Mouse (Mus musculus) yolk sac, embryonic 10.5 days (tissue): Measurements from ENCODE around the gene Lcat.
"Not testable (repeated sequence)": the region's sequence is repeated elsewhere in the genome, so short reads cannot be mapped to it uniquely, and the experiment has no call there.

Experiments
- DNase-seq: peaks from one replicate; pipeline ENCODE4 v3.0.0-alpha.2; 2017; ENCODE audit warnings: low spot score

Gene Lcat

DNA sequence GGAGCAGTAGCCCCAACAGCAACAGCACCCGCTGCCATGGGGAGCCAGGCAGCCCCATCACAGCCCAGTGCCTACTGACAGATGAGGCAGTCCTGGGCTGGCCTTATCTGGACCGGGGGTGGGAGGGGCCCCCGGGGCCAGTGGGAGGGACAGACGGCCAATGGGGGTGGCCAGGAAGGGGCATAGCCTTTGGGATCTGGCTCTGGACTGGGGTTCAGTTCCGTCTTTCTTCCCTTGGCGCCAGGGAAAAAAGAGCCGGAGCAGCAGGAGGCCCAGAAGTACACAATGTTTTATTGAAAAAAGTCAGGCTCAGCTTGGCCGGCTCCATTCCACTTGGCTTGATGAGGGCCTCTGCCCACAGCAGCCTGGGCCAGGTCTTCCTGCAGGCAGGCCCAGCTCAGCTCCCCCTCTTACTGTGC lies at the start of gene Lcat:
Gene Lcat (minus strand): TSS at position 62 of the 419 bp plus-strand sequence.
- no peak for DNase-seq

DNA sequence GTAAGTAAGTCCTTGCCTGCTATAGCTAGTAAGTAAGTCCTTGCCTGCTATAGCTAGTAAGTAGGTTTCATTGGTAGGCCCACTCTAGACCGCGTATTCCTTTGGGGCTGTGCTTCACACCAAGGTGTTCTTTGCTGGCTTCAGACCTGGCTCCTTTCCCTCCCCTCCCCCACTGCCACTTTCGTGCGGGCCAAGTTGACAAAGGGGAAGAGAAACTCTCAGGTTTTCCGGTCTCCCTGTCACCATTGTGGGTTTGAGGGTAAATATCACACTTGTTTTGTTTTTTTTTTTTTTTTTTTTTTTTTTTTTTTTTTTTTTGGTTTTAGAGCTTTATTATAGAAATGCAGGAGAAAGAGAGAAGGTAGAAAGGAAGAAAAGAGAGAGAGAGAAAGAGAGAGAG lies 49.3 kb upstream of the Lcat start:
- DNase-seq = no peak

DNA sequence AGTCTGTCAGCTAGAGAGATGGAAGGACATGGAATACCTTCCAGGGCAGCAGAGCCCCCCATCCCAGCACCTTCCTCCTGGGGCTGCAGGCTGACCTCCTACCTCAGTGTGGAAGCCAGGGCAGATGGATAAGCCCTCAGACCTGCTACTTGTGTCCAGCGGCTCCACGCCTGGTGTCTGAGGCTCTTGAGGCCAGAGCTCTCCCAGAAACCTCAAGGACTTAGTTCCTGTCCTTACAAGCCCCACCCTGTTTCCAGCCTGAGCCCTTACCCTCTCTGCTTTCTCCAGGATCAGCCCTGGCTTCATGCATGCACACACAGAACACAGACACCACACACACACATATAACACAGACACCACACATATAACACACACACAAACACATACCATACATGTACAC lies 48.4 kb upstream of the Lcat start:
- no peak for DNase-seq

DNA sequence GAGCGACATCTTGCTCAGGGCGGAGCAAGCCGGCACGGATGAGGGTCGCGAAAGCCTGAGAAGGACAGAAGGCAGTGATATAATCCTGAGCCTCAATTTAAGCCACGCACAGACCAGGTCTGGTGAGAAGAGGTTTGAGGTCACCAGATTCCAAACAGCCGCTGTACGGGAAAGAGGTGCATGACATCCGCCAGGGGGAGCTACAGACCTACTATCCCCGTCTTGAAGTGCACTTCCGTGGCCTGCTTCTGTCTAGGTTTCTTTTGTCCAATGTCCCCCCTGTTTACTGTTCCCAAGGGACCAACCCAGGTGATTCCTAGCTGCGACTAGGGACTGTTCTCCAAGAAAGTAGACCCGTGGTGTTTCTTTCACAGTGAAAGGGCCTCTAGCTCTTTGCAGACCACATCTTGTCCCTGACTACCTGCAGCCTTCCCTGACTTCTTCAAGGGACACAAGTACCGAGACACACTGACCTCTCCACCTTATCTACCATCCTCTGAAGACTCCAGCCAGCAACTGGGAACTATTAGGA lies 47.7 kb upstream of the Lcat start, which contains the start of gene Dus2:
Gene Dus2 (plus strand): TSS at position 482 of the 532 bp plus-strand sequence.
- DNase-seq = peak; percentile 81

DNA sequence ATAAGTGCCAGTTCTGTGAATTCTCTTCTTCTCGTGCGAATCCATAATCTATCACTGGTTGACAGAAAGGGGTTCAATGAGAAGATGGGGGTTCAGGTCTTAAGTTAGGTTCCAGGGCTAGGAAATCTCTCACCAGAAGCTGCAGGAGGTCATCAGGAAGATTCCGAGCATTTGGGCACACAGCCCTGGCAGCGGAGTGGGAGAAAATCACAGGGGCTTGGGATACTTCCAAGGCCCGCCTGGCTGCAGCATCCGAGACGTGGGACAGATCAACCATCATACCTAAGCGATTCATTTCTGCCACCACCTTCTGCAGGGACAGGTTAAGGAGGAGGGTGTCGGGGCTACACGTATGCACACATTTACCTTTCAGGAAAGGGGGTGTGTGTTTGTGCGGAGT lies 45.4 kb upstream of the Lcat start:
- no peak for DNase-seq

DNA sequence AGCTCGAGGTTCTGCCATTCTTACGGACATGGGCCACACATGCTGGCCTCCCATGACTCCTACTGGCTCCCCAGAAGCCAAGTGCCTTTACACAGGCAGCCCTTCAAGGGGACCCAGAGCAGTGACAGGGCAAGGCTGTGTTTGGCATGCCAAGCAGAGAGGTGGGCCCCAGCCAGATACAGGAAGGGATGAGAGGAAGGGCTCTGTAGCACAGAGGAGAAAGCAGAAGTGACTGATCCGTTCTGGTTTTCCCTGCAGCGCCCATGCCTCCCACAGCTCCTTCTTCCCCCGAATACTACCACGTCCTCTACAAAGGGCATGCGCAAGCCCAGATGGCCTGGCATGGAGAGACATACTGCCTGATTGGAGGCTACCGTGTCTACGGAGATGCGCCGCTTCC lies 40.2 kb upstream of the Lcat start:
- not testable (repeated sequence) for DNase-seq

DNA sequence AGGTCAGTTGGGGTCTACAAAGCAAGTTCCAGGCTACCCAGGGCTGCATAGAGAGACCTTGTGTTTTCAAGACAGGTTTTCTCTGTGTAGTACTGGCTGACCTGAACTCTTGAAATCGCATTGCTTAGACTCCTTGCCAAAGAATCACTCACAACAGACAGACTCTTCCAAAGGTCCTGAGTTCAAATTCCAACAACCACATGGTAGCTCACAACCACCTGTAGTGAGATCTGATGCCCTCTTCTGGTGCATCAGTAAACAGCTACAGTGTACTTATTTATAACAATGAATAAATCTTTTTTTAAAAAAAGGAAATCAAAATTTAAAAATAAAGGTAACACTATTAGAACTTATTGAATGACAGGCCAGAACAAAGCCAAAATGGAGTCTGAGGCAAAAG lies 38.0 kb upstream of the Lcat start:
- no peak for DNase-seq

DNA sequence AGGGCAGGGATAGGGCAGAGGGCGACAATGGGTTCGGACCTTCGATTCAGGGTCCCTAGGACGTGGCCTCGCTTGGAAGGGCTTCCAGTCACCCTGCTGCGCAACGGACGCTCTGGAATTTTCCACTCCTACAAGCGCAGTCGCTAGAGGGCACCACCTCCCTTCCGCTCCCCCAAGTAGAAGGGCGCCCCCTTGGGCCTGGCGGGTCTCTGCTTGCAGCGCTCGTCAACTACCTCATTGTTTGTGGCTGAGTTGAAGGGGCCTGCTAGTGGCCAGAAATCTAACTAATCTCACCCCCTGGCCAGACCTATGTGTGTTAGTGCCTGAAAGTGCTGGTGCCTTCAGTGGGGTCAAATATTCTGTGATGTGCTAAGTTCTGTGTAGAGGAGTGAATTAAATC lies 36.1 kb upstream of the Lcat start, which contains the start of gene Dpep3:
Gene Dpep3 (minus strand): TSS at position 105 of the 400 bp plus-strand sequence.
- no peak for DNase-seq

DNA sequence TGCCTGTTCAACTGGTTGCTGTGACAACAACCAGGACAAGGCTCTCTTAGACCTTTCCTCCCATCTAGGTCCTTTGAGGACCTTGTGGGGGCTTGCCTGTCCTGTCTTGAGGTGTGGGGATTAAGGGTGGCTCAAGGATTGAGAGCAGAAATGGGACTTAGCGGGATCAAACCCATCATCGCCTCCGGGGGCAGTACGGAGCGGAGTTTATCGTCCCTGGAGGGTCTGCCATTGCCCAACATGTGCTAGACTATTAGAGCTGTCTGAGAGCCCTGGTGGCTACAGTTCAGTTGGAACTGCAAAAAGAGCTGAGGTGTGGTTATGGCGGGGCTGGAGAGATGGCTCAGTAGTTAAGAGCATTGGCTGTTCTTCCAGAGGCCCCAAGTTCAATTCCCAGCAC lies 32.2 kb upstream of the Lcat start:
- DNase-seq = no peak

DNA sequence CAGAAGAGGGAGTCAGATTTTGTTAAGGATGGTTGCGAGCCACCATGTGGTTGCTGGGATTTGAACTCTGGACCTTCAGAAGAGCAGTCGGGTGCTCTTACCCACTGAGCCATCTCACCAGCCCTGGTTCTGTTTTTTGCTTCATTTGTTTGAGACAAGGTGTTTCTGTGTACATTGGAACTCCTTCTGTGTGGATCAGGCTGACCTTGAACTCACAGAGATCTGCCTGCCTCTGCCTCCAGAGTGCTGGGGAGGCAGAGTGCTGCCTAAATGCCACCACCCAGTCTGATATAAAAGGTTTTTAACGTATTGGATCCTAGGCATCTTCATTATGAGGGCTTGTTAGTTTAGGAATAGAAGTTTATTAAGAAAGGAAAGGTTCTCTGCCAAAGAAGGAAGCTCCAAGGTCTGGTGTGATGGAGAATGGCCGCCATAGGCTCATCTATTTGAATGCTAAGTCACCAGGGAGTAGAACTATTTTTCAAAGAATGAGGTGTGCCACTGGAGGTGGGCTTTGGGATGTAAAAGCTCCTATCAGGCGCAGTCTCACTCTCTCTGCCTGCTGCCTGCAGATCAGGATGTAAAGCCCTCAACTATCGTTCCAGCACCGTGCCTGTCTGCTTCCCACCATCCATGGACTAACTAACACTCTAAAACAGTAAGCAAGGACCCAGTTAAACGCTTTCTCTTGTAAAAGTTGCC lies 28.0 kb upstream of the Lcat start:
- DNase-seq = no peak

DNA sequence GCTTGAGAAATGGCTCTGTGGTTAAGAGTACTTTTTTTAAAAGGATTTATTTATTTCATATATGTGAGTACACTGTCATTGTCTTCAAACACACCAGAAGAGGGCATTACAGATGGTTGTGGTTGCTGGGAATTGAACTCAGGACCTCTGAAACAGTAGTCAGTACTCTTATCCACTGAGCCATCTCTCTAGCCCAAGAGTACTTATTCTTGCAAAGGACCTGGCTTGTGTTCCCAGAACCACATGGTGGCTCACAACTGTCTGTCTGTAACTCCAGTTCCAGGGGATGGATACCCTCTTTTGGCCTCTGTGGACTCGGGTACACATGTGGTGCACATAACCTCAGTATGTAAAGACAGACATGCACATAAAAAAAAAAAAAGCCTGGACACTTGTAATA lies 26.2 kb upstream of the Lcat start:
- DNase-seq = no peak

DNA sequence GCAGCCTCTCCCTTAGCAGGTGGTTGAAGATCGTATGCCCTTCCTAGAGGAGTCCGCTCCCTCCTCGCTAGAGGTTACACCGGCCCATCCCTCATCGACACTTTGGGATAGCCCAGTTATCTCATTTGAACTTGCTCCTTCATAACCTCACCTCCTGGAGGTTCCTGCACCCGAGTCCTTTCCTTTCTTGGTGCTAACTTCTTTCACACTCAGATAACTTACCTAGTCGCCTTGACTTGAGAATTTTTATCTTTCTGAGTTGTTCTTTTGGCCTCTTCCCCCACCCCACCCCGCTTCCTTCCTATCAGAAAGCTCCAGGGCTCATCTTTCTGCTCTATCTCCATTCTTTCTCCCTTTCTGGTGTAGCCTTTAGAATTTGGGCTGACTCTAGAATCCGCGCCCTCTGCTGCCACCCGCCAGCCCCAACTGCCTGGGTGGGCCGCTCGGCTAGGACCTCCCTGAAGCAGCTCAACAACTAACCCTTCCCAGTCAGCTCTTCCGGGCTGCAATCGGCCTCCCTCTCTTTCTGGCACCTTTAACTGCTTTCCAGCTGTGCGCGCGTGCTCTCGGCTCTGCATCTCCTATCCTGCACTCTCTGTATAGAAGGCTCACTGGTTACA lies 23.6 kb upstream of the Lcat start:
- DNase-seq = peak; percentile 29

DNA sequence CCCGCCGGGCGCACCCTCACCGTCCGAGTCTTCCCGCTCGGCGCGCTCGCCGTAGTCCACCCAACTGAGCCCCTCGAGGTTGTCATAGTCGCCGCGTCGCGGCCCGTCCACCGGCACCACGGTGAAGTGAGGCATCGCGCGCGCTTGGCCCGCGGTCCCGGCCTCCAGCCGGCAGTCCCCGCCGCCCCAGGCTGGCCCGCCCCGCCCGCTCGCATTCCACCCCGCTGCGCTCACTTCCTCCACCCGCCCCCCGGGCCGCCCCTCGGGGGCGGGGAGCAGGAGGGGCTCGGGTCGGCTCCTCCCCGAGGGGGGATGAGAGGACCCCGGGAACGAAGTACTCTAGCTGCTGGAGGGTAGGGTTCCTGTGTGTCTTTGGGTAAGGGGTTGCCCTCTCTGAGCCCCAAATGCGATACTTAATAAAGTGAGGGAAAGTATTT lies 22.7 kb upstream of the Lcat start, which contains the start of gene Slc12a4:
Gene Slc12a4 (minus strand): TSS at position 193 of the 437 bp plus-strand sequence.
- DNase-seq = peak; percentile 88

DNA sequence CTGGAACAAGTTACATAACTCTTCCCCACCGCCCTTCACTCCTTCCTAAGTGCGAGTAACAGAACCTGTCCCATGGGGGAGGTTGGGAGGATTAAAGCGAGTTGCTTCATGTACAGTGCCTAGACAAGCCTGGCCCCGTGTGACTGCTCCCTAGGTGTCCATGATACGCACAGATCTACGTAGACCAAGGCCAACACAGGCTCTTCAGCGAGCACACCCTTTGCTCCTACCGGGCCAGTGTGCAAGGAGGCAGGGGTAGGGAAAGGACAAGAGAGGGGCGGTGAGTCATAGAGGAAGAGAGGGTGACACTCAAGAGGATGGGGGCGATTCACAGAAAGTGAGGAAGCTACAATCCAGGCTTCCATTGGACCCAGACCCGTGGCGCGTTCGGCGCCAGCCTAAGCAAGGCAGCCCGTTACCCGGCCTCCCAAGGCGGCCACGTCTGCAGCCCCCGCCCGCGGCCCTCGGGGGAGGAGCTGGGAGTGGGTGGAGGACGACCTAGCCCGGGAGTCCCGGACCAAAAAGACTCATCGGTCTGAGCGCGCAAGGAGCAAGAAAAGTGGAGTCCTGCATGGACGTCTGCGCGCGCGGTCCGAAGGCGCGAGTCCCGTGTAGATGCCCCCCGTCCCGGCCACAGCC lies 22.2 kb upstream of the Lcat start:
- peak; percentile 68 for DNase-seq

DNA sequence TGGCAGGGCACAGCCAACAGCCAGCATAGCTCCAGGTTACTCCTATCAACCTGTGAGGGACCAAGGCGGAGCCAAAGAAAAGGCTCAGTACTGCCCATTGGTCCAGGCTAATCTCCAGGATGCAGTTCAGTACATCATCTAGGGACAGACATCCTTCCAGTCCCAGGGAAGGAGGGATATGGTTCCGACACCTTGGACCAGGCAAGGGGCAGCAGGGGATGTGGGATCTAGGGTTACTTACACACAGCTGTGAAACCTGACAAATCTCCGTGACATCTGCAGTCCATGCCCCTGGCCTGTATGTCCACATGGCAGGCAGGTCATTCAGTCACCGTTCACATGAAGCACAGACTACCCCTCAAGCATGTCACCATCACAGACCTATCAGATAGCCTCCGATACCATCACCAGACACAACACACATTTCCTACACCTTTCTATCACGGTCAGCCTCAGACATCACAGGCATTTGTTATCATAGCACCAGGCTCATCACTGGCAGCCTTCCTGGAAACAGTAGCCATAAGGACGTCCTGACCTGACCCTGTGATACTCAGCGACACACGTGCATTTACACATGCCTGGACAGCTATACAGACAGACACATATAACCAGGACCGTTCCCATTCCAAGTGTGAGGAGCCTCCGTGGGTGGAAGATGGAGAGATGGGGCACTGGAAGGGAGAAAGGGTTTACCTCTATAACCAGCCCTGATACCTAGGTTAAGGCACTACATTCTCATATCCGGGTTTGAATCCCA lies 21.5 kb upstream of the Lcat start:
- no peak for DNase-seq

DNA sequence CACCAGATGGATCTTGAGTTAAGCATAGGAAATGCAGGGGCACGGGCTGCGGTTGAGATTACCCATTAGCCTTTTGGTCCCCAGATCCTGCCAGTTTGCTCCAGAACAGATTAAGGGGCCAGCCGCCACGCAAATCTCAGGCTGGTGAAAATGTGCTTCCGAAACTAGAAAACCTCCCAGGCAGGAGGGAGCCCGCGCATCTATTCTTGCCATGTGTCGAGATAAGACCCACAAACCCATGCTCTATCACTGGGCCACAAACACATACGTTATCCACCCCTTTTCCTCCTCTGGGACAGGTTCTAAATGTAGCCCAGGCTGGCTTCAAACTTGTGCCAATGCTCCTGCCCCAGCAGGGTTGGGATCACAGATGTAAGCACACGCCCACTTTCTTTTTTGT lies 18.4 kb upstream of the Lcat start:
- DNase-seq = no peak

DNA sequence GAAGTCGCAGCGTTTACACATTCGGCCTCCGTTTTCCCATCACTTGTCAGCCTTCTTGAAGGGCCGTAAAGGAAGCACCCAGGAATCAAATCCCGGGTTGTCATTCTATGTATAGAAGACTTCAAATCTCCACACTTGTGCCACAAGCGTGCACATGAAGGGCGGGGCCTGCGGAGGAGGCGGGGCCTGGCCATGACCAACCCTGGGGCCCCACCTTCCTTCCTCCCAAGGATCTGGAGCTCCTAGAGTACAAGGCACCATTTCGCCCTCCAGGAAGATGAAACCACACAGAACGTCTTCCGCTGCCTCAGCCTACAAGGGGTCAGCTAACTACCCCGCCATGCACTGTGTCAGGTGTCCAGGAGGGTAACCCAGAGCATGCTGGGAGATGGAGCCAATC lies 17.9 kb upstream of the Lcat start:
- no peak for DNase-seq

DNA sequence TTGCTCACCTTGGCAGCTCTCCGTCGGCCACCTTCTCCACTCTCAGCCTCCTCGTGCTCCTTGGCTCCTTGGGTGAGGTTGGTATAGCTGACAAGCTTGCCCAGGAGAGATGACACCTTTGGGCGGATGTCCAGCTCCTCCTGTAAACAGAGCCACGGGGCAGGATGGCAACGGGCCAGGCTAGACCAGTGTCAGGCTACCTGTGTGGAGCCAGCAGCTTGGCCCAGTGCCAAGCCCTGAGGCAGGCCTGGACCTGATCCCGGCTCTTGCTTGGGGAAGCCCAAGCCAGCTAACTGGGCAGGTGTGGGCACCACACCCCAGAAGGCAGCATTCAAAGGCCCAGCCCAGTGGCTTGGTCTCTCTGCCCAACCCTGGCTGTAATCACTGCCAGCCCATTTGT lies 16.2 kb upstream of the Lcat start:
- DNase-seq = no peak

DNA sequence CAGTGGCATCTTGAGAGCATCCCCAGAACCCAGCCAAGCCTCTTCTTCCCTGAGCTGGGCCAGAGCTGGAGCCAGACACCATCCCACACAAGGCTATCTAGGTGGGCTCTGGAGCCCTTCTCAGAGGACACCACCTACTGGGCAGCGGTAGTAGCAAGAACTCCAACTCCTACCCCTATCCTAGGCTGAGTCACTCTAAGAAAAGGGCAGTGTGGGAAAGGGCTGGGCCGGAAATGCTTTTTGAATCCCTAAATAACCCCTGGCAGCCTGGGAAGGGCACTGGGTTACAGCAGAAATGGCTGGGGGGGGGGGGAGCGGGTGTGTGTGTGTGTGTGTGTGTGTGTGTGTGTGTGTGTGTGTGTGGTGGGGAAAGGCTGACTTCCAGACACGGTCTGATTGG lies 14.6 kb upstream of the Lcat start:
- DNase-seq = no peak

DNA sequence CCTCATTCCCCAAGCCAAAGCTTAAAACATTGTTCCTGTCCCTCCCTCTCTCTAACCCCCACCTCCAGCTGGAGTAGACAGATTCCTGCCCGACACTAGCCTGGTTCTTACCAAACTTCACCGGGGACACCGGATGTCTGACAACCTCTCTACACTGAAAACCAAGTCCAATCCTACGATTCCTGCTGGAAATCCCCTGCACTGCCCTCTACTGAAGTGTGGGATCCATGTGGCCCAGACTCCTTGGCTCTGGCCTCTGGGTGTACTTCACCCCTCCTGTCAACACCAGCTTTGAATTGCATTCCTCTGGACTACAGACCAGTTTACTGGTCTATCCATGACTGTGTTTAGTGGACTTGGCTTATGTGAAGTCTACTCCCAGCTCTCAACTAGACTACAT lies 13.4 kb upstream of the Lcat start:
- no peak for DNase-seq

DNA sequence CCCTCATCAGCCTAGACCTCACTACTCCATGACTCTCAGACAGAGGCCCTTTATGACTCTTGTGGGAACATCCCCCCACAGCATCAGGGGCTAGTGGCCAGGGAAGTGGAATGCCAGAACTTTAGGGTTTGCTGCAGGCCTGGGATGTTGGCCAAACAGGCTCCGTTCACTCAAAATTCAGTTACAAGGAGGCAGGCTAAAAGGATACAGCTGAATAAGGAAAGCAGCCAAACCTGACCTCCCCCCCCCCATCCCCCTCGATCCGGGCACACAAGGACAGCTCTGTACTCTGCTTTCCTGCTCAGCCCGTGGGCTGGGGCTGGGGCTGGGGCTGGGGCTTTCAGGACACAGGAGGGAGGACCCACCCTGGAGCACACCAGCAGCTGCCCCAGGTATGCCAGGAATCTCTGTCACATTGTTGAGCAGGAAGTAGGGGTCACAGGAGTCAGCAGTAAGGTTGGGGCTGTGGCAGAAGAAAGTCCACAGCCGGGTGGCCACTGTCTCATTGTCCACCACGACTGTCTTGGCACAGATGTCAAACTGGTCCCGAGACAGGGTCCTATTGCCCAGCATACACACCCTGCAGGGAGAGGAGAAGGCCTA lies 8.0 kb upstream of the Lcat start:
- DNase-seq = no peak

DNA sequence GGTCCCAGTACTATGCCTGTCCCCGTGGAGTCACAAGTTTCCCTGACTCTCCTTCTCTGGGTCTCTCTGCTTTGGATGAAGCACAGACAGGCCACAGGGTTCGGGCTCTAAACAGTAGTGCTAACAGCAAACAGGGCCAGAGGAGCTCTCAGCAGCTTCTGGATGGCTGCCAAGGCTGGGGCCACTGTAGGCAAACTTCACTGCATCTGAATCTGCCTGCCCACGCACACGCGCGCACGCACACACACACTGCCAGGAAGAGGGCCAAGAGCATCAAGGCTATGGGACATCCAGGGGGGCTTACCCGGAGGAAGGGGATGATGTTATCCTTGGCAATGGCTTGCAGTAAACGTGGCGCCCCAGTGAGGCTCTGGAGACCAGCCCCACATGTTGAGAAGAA lies 6.2 kb upstream of the Lcat start:
- no peak for DNase-seq
